Mouse (Mus musculus) C2C12 (cell line): ENCODE data around the gene Gpr137c. TPM values are rescaled to one million over a fixed set of nuclear protein-coding genes. Genes with fewer than 3 reads are reported as not detected.

Experiments used
- H3K27me3 ChIP-seq: one replicate; pipeline ENCODE4 v1.6.1; 2011; ENCODE audit not compliant: control insufficient read depth, insufficient read depth, insufficient read length
- H3K36me3 ChIP-seq: one replicate; pipeline ENCODE4 v1.6.1; 2011; ENCODE audit not compliant: control insufficient read depth, insufficient read depth
- H3K4me3 ChIP-seq: one replicate; pipeline ENCODE4 v1.5.1; 2011; ENCODE audit warnings: mild to moderate bottlenecking, control low read depth; ENCODE audit not compliant: poor library complexity, insufficient read depth, severe bottlenecking
- H3K79me2 ChIP-seq: one replicate; pipeline ENCODE4 v1.6.1; 2011; ENCODE audit not compliant: control insufficient read depth, insufficient read depth
- H3K79me3 ChIP-seq: one replicate; pipeline ENCODE4 v1.6.1; 2011; ENCODE audit warnings: low read depth, control low read depth
- H3ac ChIP-seq: one replicate; pipeline ENCODE3; 2011; ENCODE audit warnings: low read depth; ENCODE audit not compliant: control insufficient read depth, insufficient read length
- CEBPB ChIP-seq: IDR thresholded peaks from one replicate; pipeline ENCODE4 v1.6.1; 2011; ENCODE audit warnings: low read depth, mild to moderate bottlenecking, control low read depth, moderate library complexity
- CTCF ChIP-seq: IDR thresholded peaks from one replicate; pipeline ENCODE4 v1.5.1; 2011; ENCODE audit not compliant: control insufficient read depth, insufficient read depth, insufficient read length
- FOSL1 ChIP-seq: IDR thresholded peaks from one replicate; pipeline ENCODE4 v1.8.0; 2011; ENCODE audit warnings: mild to moderate bottlenecking, low read length; ENCODE audit not compliant: poor library complexity, insufficient read depth, severe bottlenecking
- MAX ChIP-seq: IDR thresholded peaks from one replicate; pipeline ENCODE4 v1.6.1; 2011; ENCODE audit warnings: mild to moderate bottlenecking, control low read depth
- MYOD1 ChIP-seq: IDR thresholded peaks from one replicate; pipeline ENCODE4 v1.6.1; 2011; ENCODE audit warnings: low read depth; ENCODE audit not compliant: control insufficient read depth, insufficient read length
- MYOG ChIP-seq: IDR thresholded peaks from one replicate; pipeline ENCODE4 v1.6.1; 2011; ENCODE audit not compliant: control insufficient read depth, insufficient read length; ENCODE audit errors: extremely low read depth
- USF1 ChIP-seq: IDR thresholded peaks from one replicate; pipeline ENCODE4 v1.6.1; 2011; ENCODE audit warnings: low read depth, mild to moderate bottlenecking, control low read depth, moderate library complexity
- polyA plus RNA-seq: library from polyadenylated mRNA; unstranded; fragments of >200 nt; fragmentation: generic; extraction: Trizol; gene quantifications from one replicate; pipeline ENCODE4 v1.2.1, GENCODE M21; 2012; ENCODE audit warnings: missing spikeins

The Gpr137c gene
- polyA plus RNA-seq, 1 experiment = 0.01 TPM

DNA sequence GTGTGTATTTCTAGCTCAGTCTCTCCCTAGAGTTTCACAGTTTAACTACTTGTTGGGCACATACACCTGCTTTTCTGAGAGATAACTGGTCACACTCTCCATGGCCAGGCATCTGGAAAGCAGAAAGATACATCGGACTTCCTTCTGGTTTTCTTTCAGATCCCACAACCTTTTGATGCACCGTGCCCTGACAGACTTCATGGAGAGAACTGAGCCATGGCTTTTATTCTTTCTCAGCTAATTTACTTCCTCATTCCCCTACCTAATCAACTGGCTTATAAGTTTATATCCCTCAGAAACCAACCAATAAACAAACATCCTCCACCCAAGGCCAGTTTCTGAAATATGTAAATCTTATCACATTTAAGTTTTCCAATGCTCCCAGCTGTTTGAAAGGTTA is 102.9 kb downstream of the Gpr137c start:
- Histone ChIP-seq H3ac (no peak overlapping the region), H3K27me3 (no peaks in the 10 kb centered on the region), H3K79me2 (peaks cover 8% of the 10 kb centered on the region), H3K36me3 (no peaks in the 10 kb centered on the region), H3K79me3 (peaks cover 5% of the 10 kb centered on the region), H3K4me3 (no peak overlapping the region)
- TF ChIP-seq MAX (no peak), MYOG (no peak), CEBPB (no peak)

DNA sequence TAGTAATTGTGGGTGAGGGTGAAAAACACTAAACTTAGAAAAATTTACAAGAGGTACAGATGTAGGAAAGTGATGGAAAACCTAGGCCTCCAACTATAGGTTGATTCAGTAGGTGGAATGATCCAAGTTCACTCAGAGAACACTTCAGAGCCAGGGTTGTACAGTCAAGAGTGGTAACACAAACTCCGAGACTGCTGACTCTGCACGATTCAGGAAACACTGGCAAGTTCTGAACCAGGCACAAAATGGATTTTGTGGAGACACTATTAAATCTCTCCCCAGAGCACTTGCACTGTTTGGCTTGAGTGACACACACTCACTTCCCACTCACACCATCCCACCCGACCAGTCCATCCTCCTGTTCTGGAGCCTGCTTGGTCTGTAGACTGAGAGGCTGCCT is 103.8 kb downstream of the Gpr137c start:
- Histone ChIP-seq H3K4me3 (no peak overlapping the region), H3K79me2 (no peaks in the 10 kb centered on the region), H3K79me3 (no peaks in the 10 kb centered on the region), H3ac (no peak overlapping the region), H3K36me3 (no peaks in the 10 kb centered on the region), H3K27me3 (no peaks in the 10 kb centered on the region)
- no peak for TF ChIP-seq CEBPB
- no peak for TF ChIP-seq MYOD1
- no peak for TF ChIP-seq MYOG
- no peak for TF ChIP-seq CTCF
- TF ChIP-seq FOSL1 = no peak
- TF ChIP-seq USF1 = no peak
- TF ChIP-seq MAX = no peak

DNA sequence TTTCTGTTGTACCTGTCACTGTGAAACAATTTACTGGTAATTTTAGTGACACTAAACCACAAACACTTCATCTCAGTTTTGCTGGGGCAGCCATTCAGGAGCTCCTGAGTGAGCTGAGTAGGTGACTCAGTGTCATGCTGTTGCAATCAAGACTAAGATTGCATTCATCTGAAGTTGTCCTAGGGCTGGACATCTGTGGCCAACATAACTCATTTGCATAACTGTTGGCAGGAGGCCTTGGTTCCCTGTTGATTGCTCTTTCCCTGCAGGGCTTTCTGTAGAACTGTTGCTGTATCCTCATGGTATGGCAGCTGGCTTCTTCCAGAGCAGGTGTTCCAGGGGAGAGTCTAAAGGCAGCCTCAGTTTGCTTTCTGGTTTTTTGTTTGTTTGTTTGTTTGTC is 106.0 kb downstream of the Gpr137c start:
- Histone ChIP-seq H3K27me3 (no peaks in the 10 kb centered on the region), H3K36me3 (no peaks in the 10 kb centered on the region), H3K4me3 (no peak overlapping the region), H3K79me2 (peaks cover 10% of the 10 kb centered on the region), H3ac (no peak overlapping the region), H3K79me3 (peaks cover 9% of the 10 kb centered on the region)
- TF ChIP-seq CEBPB = peak; percentile 83
- TF ChIP-seq CTCF = no peak

DNA sequence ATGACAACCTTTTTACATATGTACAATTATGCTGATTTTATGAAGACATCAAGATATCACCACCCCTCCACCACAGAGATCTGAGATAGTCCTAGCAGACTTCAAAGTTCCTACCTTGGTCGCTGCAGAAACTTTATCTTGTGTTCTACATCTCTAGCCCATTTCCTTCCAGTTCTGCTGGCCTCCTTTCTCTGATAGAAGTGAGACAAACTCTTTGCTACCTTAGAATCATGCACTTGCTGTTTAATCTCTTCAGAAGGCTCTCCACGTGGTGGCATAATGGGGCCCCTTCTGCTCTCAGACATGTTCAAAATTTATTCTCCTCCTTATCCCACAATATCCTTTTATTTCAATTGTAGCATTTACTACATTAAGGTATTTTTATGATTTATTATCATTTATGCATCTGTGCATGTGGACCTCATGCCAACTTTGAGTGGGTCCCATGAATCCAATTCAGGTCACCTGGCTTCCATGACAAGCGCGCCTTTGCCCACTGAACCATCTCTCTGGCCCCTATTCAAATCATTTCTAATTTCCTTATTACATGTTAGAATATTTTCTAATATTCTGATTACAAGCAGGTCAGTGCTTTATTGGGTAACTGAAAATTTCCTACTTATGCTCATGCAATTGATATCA is 108.7 kb downstream of the Gpr137c start:
- Histone ChIP-seq H3K79me3 (peaks cover 31% of the 10 kb centered on the region), H3K4me3 (no peak overlapping the region), H3K27me3 (no peaks in the 10 kb centered on the region), H3K36me3 (peaks cover 20% of the 10 kb centered on the region), H3ac (no peak overlapping the region), H3K79me2 (peaks cover 37% of the 10 kb centered on the region)
- TF ChIP-seq MYOD1 (no peak), CTCF (no peak), CEBPB (no peak), MYOG (no peak), MAX (no peak)

DNA sequence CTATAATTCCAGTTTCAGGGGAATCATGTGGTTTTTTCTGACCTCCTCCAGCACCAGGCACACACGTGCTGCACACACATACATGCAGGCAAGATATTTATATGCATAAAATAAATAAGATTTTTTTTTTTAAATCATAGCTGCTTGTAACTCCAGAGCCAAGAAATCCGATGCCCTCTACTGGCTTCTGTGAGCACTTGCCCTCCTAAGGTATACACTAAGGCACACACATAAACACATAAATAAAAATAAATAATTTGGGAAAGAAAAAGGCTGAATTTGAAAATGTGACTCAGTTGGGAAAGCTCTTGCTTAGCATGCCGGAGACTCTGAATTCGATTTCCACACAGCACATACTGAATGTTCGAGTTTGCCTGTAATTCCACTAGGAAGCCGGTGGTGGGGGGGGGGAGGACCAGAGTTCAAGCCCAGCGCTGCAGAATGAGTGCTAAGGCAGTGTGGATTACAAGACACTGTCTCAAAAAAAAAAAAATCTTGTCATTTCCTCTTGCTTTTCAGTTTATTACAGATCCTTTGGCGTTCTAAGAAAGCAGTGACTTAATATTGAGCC is 109.6 kb downstream of the Gpr137c start:
- Histone ChIP-seq H3ac (no peak overlapping the region), H3K79me2 (peaks cover 46% of the 10 kb centered on the region), H3K79me3 (peaks cover 38% of the 10 kb centered on the region), H3K36me3 (peaks cover 29% of the 10 kb centered on the region), H3K4me3 (peak overlapping the region; percentile 85), H3K27me3 (no peaks in the 10 kb centered on the region)
- TF ChIP-seq MYOD1 (no peak), CEBPB (no peak), FOSL1 (no peak), MAX (no peak), MYOG (no peak), USF1 (no peak), CTCF (no peak)

DNA sequence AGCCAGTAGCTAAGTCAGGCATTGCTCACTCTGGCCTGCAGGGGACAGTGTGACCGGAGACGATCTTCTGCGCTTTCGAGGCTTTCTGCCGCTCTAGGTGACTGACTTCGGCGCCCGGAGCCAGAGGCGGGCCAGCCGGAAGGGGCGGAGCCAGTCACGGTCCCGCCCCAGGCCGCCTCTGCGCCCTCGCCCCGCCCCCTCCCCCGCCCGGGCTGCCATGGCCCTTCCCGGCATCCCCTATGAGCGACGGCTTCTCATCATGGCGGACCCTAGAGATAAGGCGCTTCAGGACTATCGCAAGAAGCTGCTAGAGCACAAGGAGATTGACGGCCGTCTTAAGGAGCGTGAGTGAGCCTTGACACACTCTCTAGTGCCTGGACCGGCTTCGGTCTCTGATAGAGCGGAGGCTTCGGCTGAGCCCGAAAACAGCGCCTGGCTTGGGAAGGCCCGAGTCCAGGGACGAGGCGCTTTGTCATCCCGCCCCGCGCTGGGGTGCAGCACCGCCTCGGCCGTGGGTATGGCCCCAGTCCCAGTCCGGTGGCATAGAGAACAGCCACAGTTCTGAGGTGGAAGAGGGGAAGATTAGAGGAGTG is 110.2 kb downstream of the Gpr137c start, which contains the start of gene Psmc6:
Gene Psmc6 (plus strand): TSS at position 200 of the 593 bp plus-strand sequence.
- TF ChIP-seq CTCF (peak; percentile 76), USF1 (no peak)

More for the DNA sequence above, 110.2 kb downstream of the Gpr137c start, which contains the start of gene Psmc6:
- Histone ChIP-seq H3ac (peak within 1 kb of the TSS; percentile 95), H3K36me3 (peaks cover 34% of the 10 kb centered on the region), H3K4me3 (peak within 1 kb of the TSS; percentile 85), H3K79me2 (peaks cover 52% of the 10 kb centered on the region), H3K27me3 (no peaks in the 10 kb centered on the region), H3K79me3 (peaks cover 38% of the 10 kb centered on the region)

Other genes with a start within 250 kb of the Gpr137c start
- not detected for gene Ptger2, start 231.5 kb upstream of the Gpr137c start, polyA plus RNA-seq
- 0.67 TPM for gene Txndc16, start 611 bp downstream of the Gpr137c start, polyA plus RNA-seq
- 9.0 TPM for gene Ero1l, start 99.1 kb downstream of the Gpr137c start, polyA plus RNA-seq
- 47.5 TPM for gene Psmc6, start 110.1 kb downstream of the Gpr137c start, polyA plus RNA-seq
- 6.7 TPM for gene Styx, start 131.4 kb downstream of the Gpr137c start, polyA plus RNA-seq
- 12.5 TPM for gene Gnpnat1, start 185.2 kb downstream of the Gpr137c start, polyA plus RNA-seq